ENCODE assay signal across 8 mouse cellular contexts in the genomic region with DNA sequence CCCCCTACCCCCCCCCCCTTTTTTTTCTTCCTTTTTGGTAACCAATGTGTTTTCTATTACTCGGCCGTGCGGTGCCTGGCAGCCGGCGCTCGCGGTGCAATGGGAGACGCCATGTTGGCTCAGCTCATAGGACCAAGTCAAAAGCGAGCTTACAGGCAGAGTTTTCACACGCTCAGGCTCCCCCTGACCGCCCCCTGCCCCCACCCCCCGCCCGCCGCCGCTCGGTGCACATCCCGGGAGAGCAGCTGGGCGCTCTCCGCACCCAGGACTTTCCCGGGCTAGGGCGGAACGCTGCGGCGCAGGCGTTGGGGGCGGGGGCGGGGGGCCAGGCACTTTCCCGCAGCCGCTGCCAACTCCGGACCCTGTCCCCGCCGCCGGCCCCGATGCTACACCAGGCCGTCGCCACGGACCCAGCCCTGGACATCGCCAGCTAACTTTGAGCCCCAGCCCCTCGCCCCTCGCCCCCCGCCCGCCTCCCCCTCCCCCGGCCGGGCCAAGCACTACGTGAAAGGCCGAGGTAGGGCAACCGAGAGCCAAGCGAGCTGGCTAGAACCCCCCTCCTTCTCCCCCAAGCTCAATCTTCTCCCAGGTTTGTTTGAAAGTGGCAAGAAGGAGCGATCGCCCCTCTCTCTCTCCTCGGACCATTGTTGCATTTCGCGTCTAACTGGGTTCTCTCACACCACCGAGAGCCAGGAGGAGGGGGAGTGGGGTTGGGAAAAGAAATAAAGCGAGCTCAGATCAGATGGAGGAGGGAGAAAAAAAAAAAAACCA. TPM values are rescaled to one million over a fixed set of nuclear protein-coding genes. Genes with fewer than 3 reads are reported as not detected.
A peak's percentile ranks its signal among the peaks of the same experiment; 100 is the strongest.
DNase-seq lines count a peak whose midpoint lies in the region; ATAC-seq lines count a peak whose summit lies in the region.

No protein-coding gene starts in this region.

- peak overlapping the region; percentile 59 for H3K4me2 ChIP-seq in limb, embryonic 11.5 days (ENCODE audit: low read depth, severe bottlenecking)
- peak overlapping the region; percentile 75 for H3K4me2 ChIP-seq in midbrain, embryonic 13.5 days (replicated peaks)

- WGBS in limb, embryonic 11.5 days = 1% methylated on average over 51 of the region's 55 CpGs
- WGBS in midbrain, embryonic 13.5 days = under 1% methylated on average over 55 of the region's 55 CpGs

- H3K4me3 ChIP-seq in limb, embryonic 11.5 days (ENCODE audit: low read depth, low read length) = peak overlapping the region; percentile 43
- H3K4me3 ChIP-seq in midbrain, embryonic 13.5 days (replicated peaks) = peak overlapping the region; percentile 62

- H3K4me1 ChIP-seq in limb, embryonic 11.5 days (ENCODE audit: control insufficient read depth, insufficient read depth, low read length) = peaks cover 40% of the 10 kb centered on the region
- peaks cover 48% of the 10 kb centered on the region for H3K4me1 ChIP-seq in midbrain, embryonic 13.5 days (replicated peaks)

- H3K9me3 ChIP-seq in limb, embryonic 11.5 days (ENCODE audit: control insufficient read depth, low read length) = no peaks in the 10 kb centered on the region
- H3K9me3 ChIP-seq in midbrain, embryonic 13.5 days = no peaks in the 10 kb centered on the region

- intact Hi-C loops in heart, postnatal 36 days (cut with DNase I) = loop anchor here (1.0 kb wide), 1 partner anchor 8 kb away; no protein-coding TSS in a partner anchor

- H3K27ac ChIP-seq in limb, embryonic 11.5 days (replicated peaks; ENCODE audit: low read depth, low read length) = peak overlapping the region; percentile 96
- peak overlapping the region; percentile 96 for H3K27ac ChIP-seq in midbrain, embryonic 13.5 days

- H3K36me3 ChIP-seq in limb, embryonic 11.5 days (ENCODE audit: control insufficient read depth, insufficient read depth, low read length) = no peaks in the 10 kb centered on the region
- no peaks in the 10 kb centered on the region for H3K36me3 ChIP-seq in midbrain, embryonic 13.5 days

- H3K9ac ChIP-seq in limb, embryonic 11.5 days (ENCODE audit: low read length) = peak overlapping the region; percentile 77
- H3K9ac ChIP-seq in midbrain, embryonic 13.5 days (replicated peaks) = peak overlapping the region; percentile 83

- ATAC-seq in limb, embryonic 11.5 days (ENCODE audit: insufficient number of reproducible peaks, low FRiP score, low TSS enrichment, low read depth) = peak; percentile 74
- peak; percentile 77 for ATAC-seq in midbrain, embryonic 13.5 days

- DNase-seq in layer of hippocampus, adult 9-11 months = peak; percentile 44
- no peak for DNase-seq in layer of hippocampus, adult 8-10 months (ENCODE audit: low spot score in 2 of 2)
- DNase-seq in embryo, embryonic 9.5 days (ENCODE audit: extremely low spot score) = peak; percentile 84
- peak; percentile 47 to 59 for DNase-seq in heart, postnatal 36 days
- peak; percentile 85 for DNase-seq in limb, embryonic 11.5 days (ENCODE audit: low spot score)
- no peak for DNase-seq in frontal cortex, postnatal 14 days (ENCODE audit: low spot score in 2 of 2)
- DNase-seq in frontal cortex, postnatal 36 days (ENCODE audit: low spot score in 2 of 2) = no peak

- H3K27me3 ChIP-seq in limb, embryonic 11.5 days (ENCODE audit: control insufficient read depth, insufficient read depth, low read length) = no peaks in the 10 kb centered on the region; the same call in 1 of the 2 replicates
- H3K27me3 ChIP-seq in midbrain, embryonic 13.5 days = peaks cover 74% of the 10 kb centered on the region

RNA-seq across cellular contexts. Expression of a gene that starts 15.6 kb away (rescaled TPM):
- total RNA-seq in layer of hippocampus, adult 8-10 months (2022) = 10 to 100 TPM; 40.5 to 53.3 (median 45.9) TPM
- total RNA-seq in heart, postnatal 36 days (2021) = 10 to 100 TPM; 18.9 to 23.9 TPM
- 71.4 and 79.5 TPM in 2 replicates for polyA plus RNA-seq in limb, embryonic 11.5 days (2014; fragmentation: Nextera tagmentation; extraction: Ambion mirVana)
- 132 and 143 TPM in 2 replicates for polyA plus RNA-seq in midbrain, embryonic 13.5 days (2015; fragmentation: Nextera tagmentation; extraction: Ambion mirVana)

Comparison
In these comparisons a context has a peak if more than half of its experiments do, and no peak if none do; other contexts are left out.
1. DNase-seq: peak in layer of hippocampus, adult 9-11 months (single experiment), embryo, embryonic 9.5 days (single experiment), heart, postnatal 36 days (2 of 2) and limb, embryonic 11.5 days (single experiment); none in layer of hippocampus, adult 8-10 months (0 of 2), frontal cortex, postnatal 14 days (0 of 2) and frontal cortex, postnatal 36 days (0 of 2).